Mouse (Mus musculus): ENCODE data around the gene Nsun7.

The Nsun7 gene

DNA sequence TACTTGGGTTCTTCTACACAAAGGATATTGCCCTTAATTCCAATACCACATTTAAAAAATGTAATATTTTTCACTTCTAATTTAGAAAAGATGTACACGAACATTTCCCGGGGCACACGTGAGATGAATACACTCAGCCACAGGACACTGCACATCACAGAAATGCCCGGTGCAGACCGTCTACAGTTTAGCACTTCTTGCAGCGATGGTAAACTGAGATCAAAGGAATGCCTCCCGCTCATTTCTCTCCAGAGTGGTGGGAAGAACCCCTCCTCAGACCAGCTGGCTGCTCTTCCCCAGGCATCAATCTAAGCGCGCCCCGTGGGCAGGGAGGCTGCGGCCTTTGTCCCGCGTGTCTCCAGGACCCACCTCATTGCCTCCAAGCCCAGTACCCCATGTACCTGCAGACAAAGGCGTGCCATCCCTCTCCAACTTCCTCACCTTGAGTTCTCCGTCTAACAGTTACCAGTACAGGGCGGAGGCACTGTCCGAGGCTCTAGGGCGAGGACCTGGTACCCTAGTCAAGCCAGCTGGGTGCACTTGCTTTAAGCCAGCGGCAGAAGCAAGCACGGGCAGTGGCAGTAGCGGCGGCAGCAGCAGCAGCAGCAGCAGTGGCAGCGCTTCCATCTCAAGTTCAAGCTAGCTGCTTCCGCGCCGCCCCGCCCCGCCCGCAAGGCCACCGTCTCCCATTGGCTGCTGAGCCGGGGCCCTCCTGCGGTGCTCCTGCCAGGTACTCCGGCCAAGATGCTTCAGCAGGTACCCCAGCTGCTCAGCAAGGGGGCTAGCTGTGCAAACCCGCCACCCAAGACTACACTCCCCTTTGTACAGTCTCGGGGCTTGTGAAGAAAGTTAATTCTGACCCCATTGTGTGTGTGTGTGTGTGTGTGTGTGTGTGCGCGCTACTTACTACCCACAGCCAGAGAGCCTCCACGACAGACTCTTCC is 77.6 kb downstream of the Nsun7 start:
- DNase-seq (ENCODE audit: low spot score) = peak; percentile 47

DNA sequence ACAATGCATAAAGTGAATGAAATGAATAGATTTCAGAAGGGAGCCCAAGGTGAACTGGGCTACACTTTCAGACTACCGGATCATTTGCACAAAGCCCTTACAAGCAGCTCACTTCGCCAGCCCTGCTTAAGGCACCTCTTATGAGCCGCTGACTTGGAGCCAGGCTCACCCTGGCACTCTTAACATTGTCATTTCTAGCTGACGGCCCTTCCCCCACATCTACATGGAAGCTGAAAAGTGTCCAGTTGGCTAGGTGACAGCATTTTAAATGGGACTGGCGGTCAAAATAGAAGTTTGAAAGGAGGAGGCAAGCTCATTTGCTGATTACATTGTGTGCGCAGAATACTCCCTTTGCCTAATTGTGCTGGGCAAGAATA is 78.3 kb downstream of the Nsun7 start:
- peak; percentile 56 for DNase-seq (ENCODE audit: low spot score)

DNA sequence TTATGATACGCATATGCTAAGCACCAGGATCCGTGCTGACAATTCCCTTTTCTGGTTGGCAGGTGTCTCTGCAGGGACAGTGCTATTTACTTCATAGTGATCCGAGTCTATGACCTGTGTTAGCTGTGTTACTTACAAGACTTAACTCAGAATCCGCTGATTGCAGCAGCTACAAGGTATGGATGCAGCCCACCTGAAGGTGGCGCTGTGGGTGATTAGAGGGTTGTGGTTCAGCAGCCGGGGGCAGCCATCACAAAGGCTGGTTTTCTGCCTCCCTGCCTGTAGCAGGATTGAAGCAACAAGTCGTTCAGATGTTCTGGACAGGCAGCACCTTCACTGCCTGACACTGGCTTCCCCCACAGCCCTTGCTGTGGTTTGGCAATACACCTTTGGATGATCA is 78.9 kb downstream of the Nsun7 start:
- DNase-seq (ENCODE audit: low spot score) = no peak

DNA sequence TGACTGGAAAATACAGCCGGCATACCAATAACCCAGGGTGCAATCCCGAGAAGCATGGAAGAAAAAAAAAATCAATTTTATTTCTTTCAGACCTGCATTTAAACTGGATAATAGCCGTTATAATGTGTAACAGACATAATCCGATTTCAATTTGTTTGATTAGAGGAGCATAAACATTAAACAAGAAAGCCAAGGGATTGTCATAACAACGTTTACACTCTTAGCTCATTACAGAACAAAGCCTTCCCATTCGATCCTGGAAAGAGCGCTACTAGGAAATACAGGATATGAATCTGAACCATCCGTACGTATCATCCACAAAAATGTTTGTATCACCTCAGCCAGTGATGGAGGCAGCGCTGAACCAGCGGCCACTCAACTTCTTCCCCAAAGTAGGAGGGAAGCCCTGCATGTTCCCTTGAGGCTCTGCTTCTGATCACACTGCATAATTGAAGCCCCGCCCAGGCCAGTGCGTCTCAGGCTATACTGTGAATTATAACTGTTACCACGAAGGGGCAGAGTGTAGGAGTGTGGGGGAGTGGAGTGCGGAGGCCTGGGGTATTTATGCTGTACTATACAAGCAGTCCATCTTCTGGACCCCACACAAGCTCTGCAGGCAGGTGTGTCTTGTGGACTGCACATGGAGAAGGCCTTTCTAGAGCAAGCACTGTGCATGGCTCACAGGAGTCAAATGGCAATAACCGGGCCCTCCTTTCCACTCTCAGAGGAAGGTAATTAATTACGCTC is 80.8 kb downstream of the Nsun7 start:
- DNase-seq (ENCODE audit: low spot score) = no peak

DNA sequence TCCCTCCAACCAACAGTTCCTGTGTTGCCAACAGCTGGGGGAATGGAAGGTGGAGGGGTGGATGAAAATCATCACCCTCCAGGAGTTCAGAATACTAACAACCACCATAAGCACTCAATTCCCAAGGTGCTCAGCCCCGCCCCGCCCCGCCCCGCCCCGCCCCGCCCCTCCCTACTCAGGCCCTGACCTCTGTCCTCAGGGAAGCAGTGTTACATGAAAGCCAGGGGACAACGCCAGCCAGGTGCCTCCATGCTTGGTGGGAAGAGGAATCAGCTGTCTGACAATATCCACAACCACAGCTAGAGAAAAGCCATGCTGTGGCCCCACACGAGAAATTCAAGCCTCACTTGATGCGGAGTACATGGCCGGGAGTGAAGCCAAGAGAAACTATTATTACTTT is 82.2 kb downstream of the Nsun7 start:
- no peak for DNase-seq (ENCODE audit: low spot score)

DNA sequence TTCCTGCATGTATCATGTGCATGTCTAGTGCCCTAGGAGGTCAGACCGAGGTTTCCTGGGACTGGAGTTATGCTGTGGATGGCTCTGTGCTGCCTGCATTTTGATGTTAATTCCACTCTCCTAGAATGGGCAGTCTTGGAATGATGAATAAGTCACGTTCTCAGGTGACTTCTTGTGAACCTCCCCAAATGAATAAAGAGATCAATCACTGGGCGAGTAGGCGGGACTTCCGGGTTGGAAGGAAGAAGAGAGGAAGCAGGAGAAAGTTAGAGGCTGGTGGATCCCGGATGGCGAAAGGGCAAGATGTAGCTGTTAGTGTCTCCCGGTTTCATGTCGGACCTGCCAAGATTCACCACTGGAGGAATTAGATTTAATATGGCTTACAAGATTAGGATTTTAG is 82.6 kb downstream of the Nsun7 start:
- DNase-seq (ENCODE audit: low spot score) = no peak

DNA sequence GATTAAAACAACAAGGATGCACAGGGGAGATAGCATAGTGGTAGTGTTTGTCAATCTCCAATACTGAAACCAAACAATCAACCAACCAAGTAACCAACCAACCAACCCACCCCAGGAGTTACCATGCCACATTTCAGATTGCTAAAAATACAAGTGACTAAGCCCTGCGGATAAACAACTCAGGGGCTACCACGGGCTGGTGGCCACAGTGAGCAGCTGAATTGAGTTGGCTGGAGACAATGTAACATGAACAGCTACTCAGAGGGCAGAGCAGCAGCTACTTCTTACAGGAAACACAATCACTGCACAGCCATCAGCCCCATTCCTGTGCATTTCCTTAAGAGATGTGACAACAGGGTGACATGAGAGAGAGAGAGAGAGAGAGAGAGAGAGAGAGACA is 84.5 kb downstream of the Nsun7 start:
- no peak for DNase-seq (ENCODE audit: low spot score)

DNA sequence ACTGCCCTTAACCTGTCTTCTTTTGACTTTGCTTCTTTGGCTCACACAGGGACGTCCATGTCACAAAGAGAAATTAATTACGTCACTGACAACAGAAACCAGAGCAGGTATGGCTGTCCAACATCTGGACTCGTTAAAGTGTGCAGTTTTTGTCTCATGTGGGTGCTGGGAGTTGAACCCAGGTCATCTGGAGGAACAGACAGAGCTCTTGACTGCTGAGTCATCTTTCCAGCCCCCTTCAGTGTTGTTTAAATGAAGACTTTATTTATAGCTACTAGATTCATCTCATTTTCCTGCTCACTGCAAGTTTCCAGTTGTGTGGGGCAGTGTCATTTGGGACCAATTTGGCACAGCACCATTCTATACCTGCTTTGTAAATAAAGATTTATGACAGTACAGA is 85.4 kb downstream of the Nsun7 start:
- DNase-seq (ENCODE audit: low spot score) = no peak

DNA sequence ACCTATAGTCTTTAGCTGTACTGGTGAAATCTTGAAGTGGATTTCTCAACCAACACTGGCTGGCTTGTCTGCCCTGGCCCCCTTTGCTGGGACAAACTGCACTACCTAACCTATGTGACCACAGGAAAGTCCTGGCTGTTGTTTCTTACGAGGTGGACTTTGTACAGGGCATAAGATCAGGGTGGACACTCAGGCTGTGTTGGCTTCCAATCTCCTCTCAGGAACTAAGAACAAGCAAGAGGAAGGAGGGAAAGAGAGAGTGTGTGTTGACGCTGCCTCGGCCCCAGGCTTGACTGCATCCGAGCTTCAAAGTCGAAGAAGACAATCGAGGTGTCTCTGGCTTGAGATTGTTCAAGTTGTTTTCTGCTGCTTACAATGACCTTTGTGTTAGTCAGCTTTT is 87.1 kb downstream of the Nsun7 start:
- DNase-seq (ENCODE audit: low spot score) = no peak
